Mouse (Mus musculus) G1E (cell line): ENCODE data around the gene Scn1b.

Source experiments
- CTCF ChIP-seq: IDR thresholded peaks from 2 replicates; pipeline ENCODE4 v1.5.1; 2012; ENCODE audit warnings: low read depth, low read length, inconsistent platforms, mixed read lengths
- GATA1 ChIP-seq: IDR thresholded peaks from 2 replicates; pipeline ENCODE4 v1.6.1; 2012; ENCODE audit warnings: borderline replicate concordance, low read length, inconsistent platforms, mixed read lengths
- TAL1 ChIP-seq: conservative IDR thresholded peaks from 2 replicates; pipeline ENCODE4 v1.6.1; 2012; ENCODE audit warnings: low read depth, low read length, inconsistent platforms, mixed read lengths

- TF ChIP-seq GATA1 (no peak), CTCF (no peak), TAL1 (no peak)
Measured at GRCm38 (mm10) chr7:31076492-31076891, 50.3 kb downstream of the Scn1b start, which contains the start of gene Fxyd3.
